Mouse (Mus musculus): ENCODE measurements around the gene C1qtnf5. TPM values are rescaled to one million over a fixed set of nuclear protein-coding genes. Genes with fewer than 3 reads are reported as not detected.

C1qtnf5 gene
- polyA plus RNA-seq, 1 experiment from 2014 or later: 2.5 TPM

GRCm38 (mm10) chr9:44095781-44096180 lies 11.3 kb upstream of the C1qtnf5 start:
- Histone ChIP-seq H3K27ac (ENCODE audit: low read length) (no peak overlapping the region), H3K27me3 (ENCODE audit: control insufficient read depth, insufficient read depth, low read length) (no peaks in the 10 kb centered on the region), H3K9ac (ENCODE audit: low read length) (no peak overlapping the region), H3K4me3 (replicated peaks; ENCODE audit: low read length) (no peak overlapping the region), H3K4me1 (ENCODE audit: control insufficient read depth, insufficient read depth, low read length) (peaks cover 8% of the 10 kb centered on the region), H3K4me2 (ENCODE audit: low read depth, low read length) (no peak overlapping the region), H3K9me3 (replicated peaks; ENCODE audit: control insufficient read depth, low read length) (no peaks in the 10 kb centered on the region), H3K36me3 (ENCODE audit: control insufficient read depth, insufficient read depth, low read length) (no peaks in the 10 kb centered on the region)
- WGBS: 89% methylated on average over 9 of the region's 9 CpGs
- no peak for ATAC-seq (ENCODE audit: insufficient read depth, low FRiP score)

GRCm38 (mm10) chr9:44096536-44096935 lies 10.5 kb upstream of the C1qtnf5 start:
- no peak for ATAC-seq (ENCODE audit: insufficient read depth, low FRiP score)
- no peaks in the 10 kb centered on the region for H3K27me3 ChIP-seq (ENCODE audit: control insufficient read depth, insufficient read depth, low read length)
- no peak overlapping the region for H3K27ac ChIP-seq (ENCODE audit: low read length)
- 40% methylated on average over 9 of the region's 9 CpGs for WGBS
- no peaks in the 10 kb centered on the region for H3K36me3 ChIP-seq (ENCODE audit: control insufficient read depth, insufficient read depth, low read length)
- H3K9me3 ChIP-seq (replicated peaks; ENCODE audit: control insufficient read depth, low read length): no peaks in the 10 kb centered on the region
- H3K9ac ChIP-seq (ENCODE audit: low read length): no peak overlapping the region
- H3K4me3 ChIP-seq (replicated peaks; ENCODE audit: low read length): no peak overlapping the region
- no peak overlapping the region for H3K4me2 ChIP-seq (ENCODE audit: low read depth, low read length)
- peaks cover 8% of the 10 kb centered on the region for H3K4me1 ChIP-seq (ENCODE audit: control insufficient read depth, insufficient read depth, low read length)

DNA sequence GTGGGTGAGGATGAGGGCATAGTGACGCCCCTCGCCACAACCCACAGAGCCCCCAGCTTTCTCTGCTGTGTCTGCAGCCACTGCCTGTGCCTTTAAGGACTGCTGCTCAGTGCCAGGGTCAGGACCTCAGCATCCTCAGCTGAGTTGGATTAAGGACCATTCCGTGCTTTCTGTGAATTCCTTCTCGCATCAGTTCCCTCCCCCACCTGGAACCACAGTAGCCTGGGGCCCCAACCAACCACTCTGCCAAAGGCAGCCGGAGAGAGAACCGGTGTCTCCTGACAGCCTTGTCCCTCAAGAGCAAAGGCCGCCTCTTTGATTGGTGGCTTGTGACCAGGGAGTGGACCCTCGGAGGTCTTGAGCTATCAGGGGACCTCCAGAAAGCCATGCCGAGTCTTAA lies 5.6 kb upstream of the C1qtnf5 start, which contains the start of gene Mfrp:
Mfrp (plus strand) TSS at position 240 of the 400 bp plus-strand sequence.
- H3K27ac ChIP-seq (ENCODE audit: low read length): no peak within 1 kb of the TSS

GRCm38 (mm10) chr9:44104881-44105280 lies 2.2 kb upstream of the C1qtnf5 start:
- Histone ChIP-seq H3K27me3 (ENCODE audit: control insufficient read depth, insufficient read depth, low read length) (no peaks in the 10 kb centered on the region), H3K27ac (ENCODE audit: low read length) (no peak overlapping the region), H3K4me2 (ENCODE audit: low read depth, low read length) (no peak overlapping the region), H3K9me3 (replicated peaks; ENCODE audit: control insufficient read depth, low read length) (no peaks in the 10 kb centered on the region), H3K4me1 (ENCODE audit: control insufficient read depth, insufficient read depth, low read length) (peaks cover 31% of the 10 kb centered on the region), H3K36me3 (ENCODE audit: control insufficient read depth, insufficient read depth, low read length) (peaks cover 5% of the 10 kb centered on the region; the same call in 1 of the 2 replicates), H3K9ac (ENCODE audit: low read length) (no peak overlapping the region), H3K4me3 (replicated peaks; ENCODE audit: low read length) (no peak overlapping the region)
- 86% methylated on average over 7 of the region's 7 CpGs for WGBS
- no peak for ATAC-seq (ENCODE audit: insufficient read depth, low FRiP score)

More for the DNA sequence above, 5.6 kb upstream of the C1qtnf5 start, which contains the start of gene Mfrp:
- Histone ChIP-seq H3K4me2 (ENCODE audit: low read depth, low read length) (no peak within 1 kb of the TSS), H3K27me3 (ENCODE audit: control insufficient read depth, insufficient read depth, low read length) (no peaks in the 10 kb centered on the region), H3K36me3 (ENCODE audit: control insufficient read depth, insufficient read depth, low read length) (no peaks in the 10 kb centered on the region; the same call in 1 of the 2 replicates), H3K9ac (ENCODE audit: low read length) (no peak within 1 kb of the TSS), H3K9me3 (replicated peaks; ENCODE audit: control insufficient read depth, low read length) (no peaks in the 10 kb centered on the region), H3K4me3 (replicated peaks; ENCODE audit: low read length) (no peak within 1 kb of the TSS), H3K4me1 (ENCODE audit: control insufficient read depth, insufficient read depth, low read length) (no peaks in the 10 kb centered on the region; the same call in 1 of the 2 replicates)
- ATAC-seq (ENCODE audit: insufficient read depth, low FRiP score): no peak
- WGBS: 72% methylated on average over 9 of the region's 9 CpGs

DNA sequence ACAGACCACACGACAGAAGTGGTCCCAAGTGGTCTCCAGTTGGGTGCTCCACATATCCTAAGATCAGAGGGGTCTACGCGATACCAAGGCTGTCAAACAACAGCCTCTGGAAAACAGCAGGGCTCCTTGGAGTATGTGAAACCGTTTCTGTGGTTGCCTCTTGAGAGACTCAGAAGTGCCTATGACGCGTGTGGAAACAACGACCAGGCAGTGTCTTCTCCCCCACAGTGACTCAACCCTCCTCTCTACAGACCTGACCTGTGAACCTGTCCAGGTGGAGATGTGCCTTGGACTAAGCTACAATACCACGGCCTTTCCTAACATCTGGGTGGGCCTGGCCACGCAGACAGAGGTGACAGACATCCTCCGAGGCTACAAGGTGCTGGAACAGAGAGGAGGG lies 1.3 kb upstream of the C1qtnf5 start:
- Histone ChIP-seq H3K9ac (ENCODE audit: low read length) (no peak overlapping the region), H3K4me1 (ENCODE audit: control insufficient read depth, insufficient read depth, low read length) (peaks cover 39% of the 10 kb centered on the region), H3K27me3 (ENCODE audit: control insufficient read depth, insufficient read depth, low read length) (no peaks in the 10 kb centered on the region), H3K27ac (ENCODE audit: low read length) (no peak overlapping the region), H3K9me3 (replicated peaks; ENCODE audit: control insufficient read depth, low read length) (no peaks in the 10 kb centered on the region), H3K36me3 (ENCODE audit: control insufficient read depth, insufficient read depth, low read length) (peaks cover 5% of the 10 kb centered on the region; the same call in 1 of the 2 replicates), H3K4me3 (replicated peaks; ENCODE audit: low read length) (no peak overlapping the region), H3K4me2 (ENCODE audit: low read depth, low read length) (no peak overlapping the region)
- no peak for ATAC-seq (ENCODE audit: insufficient read depth, low FRiP score)
- WGBS: 85% methylated on average over 10 of the region's 10 CpGs

DNA sequence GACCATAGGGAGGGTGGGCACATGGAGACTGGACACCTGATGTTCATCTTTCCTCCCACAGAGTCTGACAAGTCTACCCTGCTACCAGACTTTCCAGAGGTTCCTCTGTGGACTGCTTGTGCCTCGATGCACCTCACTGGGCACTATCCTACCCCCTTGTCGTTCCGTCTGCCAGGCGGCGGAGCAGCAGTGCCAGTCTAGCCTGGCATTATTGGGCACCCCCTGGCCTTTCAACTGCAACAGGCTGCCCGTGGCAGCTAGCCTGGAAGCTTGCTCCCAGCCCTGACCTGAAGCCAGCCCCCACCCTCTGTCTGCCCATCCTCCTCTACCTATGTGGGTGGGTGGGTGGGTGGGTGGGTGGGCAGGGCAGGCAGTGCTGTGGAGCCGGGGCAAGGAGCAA lies 863 bp upstream of the C1qtnf5 start:
- peaks cover 39% of the 10 kb centered on the region for H3K4me1 ChIP-seq (ENCODE audit: control insufficient read depth, insufficient read depth, low read length)
- no peak overlapping the region for H3K4me3 ChIP-seq (replicated peaks; ENCODE audit: low read length)
- H3K9me3 ChIP-seq (replicated peaks; ENCODE audit: control insufficient read depth, low read length): no peaks in the 10 kb centered on the region
- WGBS: 92% methylated on average over 7 of the region's 7 CpGs
- H3K36me3 ChIP-seq (ENCODE audit: control insufficient read depth, insufficient read depth, low read length): peaks cover 5% of the 10 kb centered on the region; the same call in 1 of the 2 replicates
- ATAC-seq (ENCODE audit: insufficient read depth, low FRiP score): no peak
- H3K9ac ChIP-seq (ENCODE audit: low read length): no peak overlapping the region
- H3K27me3 ChIP-seq (ENCODE audit: control insufficient read depth, insufficient read depth, low read length): no peaks in the 10 kb centered on the region
- H3K27ac ChIP-seq (ENCODE audit: low read length): no peak overlapping the region
- no peak overlapping the region for H3K4me2 ChIP-seq (ENCODE audit: low read depth, low read length)

DNA sequence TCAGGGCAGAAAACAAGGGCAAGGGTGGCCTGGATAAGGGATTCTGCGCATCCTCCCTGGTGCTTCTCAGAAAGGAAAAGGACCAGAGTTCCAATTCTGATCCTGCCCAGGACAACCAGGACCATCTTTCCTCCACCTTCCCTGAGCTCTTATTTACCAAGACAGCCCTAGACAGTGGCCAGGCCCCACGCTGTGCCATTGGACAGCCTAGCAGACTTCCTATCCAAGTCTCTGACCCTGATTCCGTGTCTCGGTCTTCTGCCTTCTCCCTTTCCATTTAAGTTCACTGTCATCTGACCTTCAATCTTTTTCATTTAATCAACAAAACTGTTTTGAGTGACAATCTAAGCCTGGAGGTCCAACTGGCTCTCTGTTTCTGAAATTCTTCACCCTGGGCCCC lies 449 bp upstream of the C1qtnf5 start:
- Histone ChIP-seq H3K27ac (ENCODE audit: low read length) (peak overlapping the region; percentile 4; the same call in 1 of the 2 replicates), H3K27me3 (ENCODE audit: control insufficient read depth, insufficient read depth, low read length) (no peaks in the 10 kb centered on the region), H3K36me3 (ENCODE audit: control insufficient read depth, insufficient read depth, low read length) (peaks cover 5% of the 10 kb centered on the region; the same call in 1 of the 2 replicates), H3K9ac (ENCODE audit: low read length) (no peak overlapping the region), H3K4me1 (ENCODE audit: control insufficient read depth, insufficient read depth, low read length) (peaks cover 39% of the 10 kb centered on the region), H3K4me3 (replicated peaks; ENCODE audit: low read length) (no peak overlapping the region), H3K9me3 (replicated peaks; ENCODE audit: control insufficient read depth, low read length) (no peaks in the 10 kb centered on the region), H3K4me2 (ENCODE audit: low read depth, low read length) (no peak overlapping the region)
- WGBS: 65% methylated on average over 4 of the region's 4 CpGs
- ATAC-seq (ENCODE audit: insufficient read depth, low FRiP score): no peak

GRCm38 (mm10) chr9:44107557-44108179 lies 623 bp downstream of the C1qtnf5 start:
- Histone ChIP-seq H3K9ac (ENCODE audit: low read length) (peak overlapping the region; percentile 45), H3K4me2 (ENCODE audit: low read depth, low read length) (peak overlapping the region; percentile 31), H3K4me1 (ENCODE audit: control insufficient read depth, insufficient read depth, low read length) (peaks cover 39% of the 10 kb centered on the region), H3K36me3 (ENCODE audit: control insufficient read depth, insufficient read depth, low read length) (peaks cover 5% of the 10 kb centered on the region; the same call in 1 of the 2 replicates), H3K27me3 (ENCODE audit: control insufficient read depth, insufficient read depth, low read length) (no peaks in the 10 kb centered on the region), H3K4me3 (replicated peaks; ENCODE audit: low read length) (peak overlapping the region; percentile 15; the same call in 1 of the 2 replicates), H3K27ac (ENCODE audit: low read length) (peak overlapping the region; percentile 54), H3K9me3 (replicated peaks; ENCODE audit: control insufficient read depth, low read length) (no peaks in the 10 kb centered on the region)
- 37% methylated on average over 25 of the region's 25 CpGs for WGBS
- ATAC-seq (ENCODE audit: insufficient read depth, low FRiP score): peak; percentile 19; the same call in 1 of the 2 replicates

GRCm38 (mm10) chr9:44108269-44109055 lies 1.4 kb downstream of the C1qtnf5 start:
- Histone ChIP-seq H3K36me3 (ENCODE audit: control insufficient read depth, insufficient read depth, low read length) (peaks cover 5% of the 10 kb centered on the region; the same call in 1 of the 2 replicates), H3K27ac (ENCODE audit: low read length) (no peak overlapping the region), H3K4me1 (ENCODE audit: control insufficient read depth, insufficient read depth, low read length) (peaks cover 39% of the 10 kb centered on the region), H3K4me2 (ENCODE audit: low read depth, low read length) (peak overlapping the region; percentile 43), H3K27me3 (ENCODE audit: control insufficient read depth, insufficient read depth, low read length) (no peaks in the 10 kb centered on the region), H3K9me3 (replicated peaks; ENCODE audit: control insufficient read depth, low read length) (no peaks in the 10 kb centered on the region), H3K4me3 (replicated peaks; ENCODE audit: low read length) (peak overlapping the region; percentile 15; the same call in 1 of the 2 replicates), H3K9ac (ENCODE audit: low read length) (peak overlapping the region; percentile 54)
- ATAC-seq (ENCODE audit: insufficient read depth, low FRiP score): no peak
- WGBS: 81% methylated on average over 31 of the region's 31 CpGs
